Mouse (Mus musculus): ENCODE measurements around the gene Pcdh15.

Gene Pcdh15

GRCm38 (mm10) chr10:74305439-74306158 is 1206.5 kb downstream of the Pcdh15 start:
- no peak for DNase-seq (ENCODE audit: low spot score)

GRCm38 (mm10) chr10:74307035-74307434 is 1207.9 kb downstream of the Pcdh15 start:
- no peak for DNase-seq (ENCODE audit: low spot score)

- no peak for DNase-seq (ENCODE audit: low spot score)
Observed at GRCm38 (mm10) chr10:74316091-74316490, 1216.9 kb downstream of the Pcdh15 start.

- no peak for DNase-seq (ENCODE audit: low spot score)
Observed at GRCm38 (mm10) chr10:74335412-74335811, 1236.3 kb downstream of the Pcdh15 start.

GRCm38 (mm10) chr10:74339247-74340160 is 1240.4 kb downstream of the Pcdh15 start:
- no peak for DNase-seq (ENCODE audit: low spot score)

- no peak for DNase-seq (ENCODE audit: low spot score)
Observed at GRCm38 (mm10) chr10:74359526-74359925, 1260.4 kb downstream of the Pcdh15 start.

GRCm38 (mm10) chr10:74378697-74379096 is 1279.6 kb downstream of the Pcdh15 start:
- DNase-seq (ENCODE audit: low spot score): no peak

GRCm38 (mm10) chr10:74379276-74380134 is 1280.4 kb downstream of the Pcdh15 start:
- no peak for DNase-seq (ENCODE audit: low spot score)

- peak; percentile 41 for DNase-seq (ENCODE audit: low spot score)
Observed at GRCm38 (mm10) chr10:74387538-74388499, 1288.7 kb downstream of the Pcdh15 start.

GRCm38 (mm10) chr10:74403111-74403510 is 1304.0 kb downstream of the Pcdh15 start:
- DNase-seq (ENCODE audit: low spot score): no peak

- DNase-seq (ENCODE audit: low spot score): no peak
Observed at GRCm38 (mm10) chr10:74414021-74414420, 1314.9 kb downstream of the Pcdh15 start.

- DNase-seq (ENCODE audit: low spot score): no peak
Observed at GRCm38 (mm10) chr10:74414945-74415344, 1315.8 kb downstream of the Pcdh15 start.

GRCm38 (mm10) chr10:74415359-74415758 is 1316.2 kb downstream of the Pcdh15 start:
- DNase-seq (ENCODE audit: low spot score): no peak

- no peak for DNase-seq (ENCODE audit: low spot score)
Observed at GRCm38 (mm10) chr10:74415949-74416348, 1316.8 kb downstream of the Pcdh15 start.

GRCm38 (mm10) chr10:74450069-74450468 is 1350.9 kb downstream of the Pcdh15 start:
- no peak for DNase-seq (ENCODE audit: low spot score)

- DNase-seq (ENCODE audit: low spot score): no peak
Observed at GRCm38 (mm10) chr10:74463972-74464371, 1364.8 kb downstream of the Pcdh15 start.

- DNase-seq (ENCODE audit: low spot score): no peak
Observed at GRCm38 (mm10) chr10:74480779-74481178, 1381.6 kb downstream of the Pcdh15 start.

- DNase-seq (ENCODE audit: low spot score): no peak
Observed at GRCm38 (mm10) chr10:74512315-74512714, 1413.2 kb downstream of the Pcdh15 start.

GRCm38 (mm10) chr10:74513743-74514142 is 1414.6 kb downstream of the Pcdh15 start:
- no peak for DNase-seq (ENCODE audit: low spot score)

GRCm38 (mm10) chr10:74538371-74538770 is 1439.2 kb downstream of the Pcdh15 start:
- no peak for DNase-seq (ENCODE audit: low spot score)

- DNase-seq (ENCODE audit: low spot score): no peak
Observed at GRCm38 (mm10) chr10:74555326-74555725, 1456.2 kb downstream of the Pcdh15 start.
